Mouse (Mus musculus) hindbrain, postnatal 0 days (tissue): ENCODE results near the gene Abcg5. TPM values are rescaled to one million over a fixed set of nuclear protein-coding genes. Genes with fewer than 3 reads are reported as not detected.

Experiments used
- ATAC-seq: fragments of 200-750 bp; cut with Nextera tagmentation; 2 replicates; pipeline ENCODE4 v1.8.0; 2017; ENCODE audit warnings: mild to moderate bottlenecking, moderate TSS enrichment, moderate library complexity
- DNase-seq: peaks from one replicate; pipeline ENCODE4 v3.0.0-alpha.2; 2015; ENCODE audit warnings: low spot score
- H3K27ac ChIP-seq: fragments of 300-500 bp; sonication (generic); 2 replicates; pipeline ENCODE4 v1.5.1; 2014; ENCODE audit warnings: mild to moderate bottlenecking
- H3K27me3 ChIP-seq: fragments of 300-500 bp; sonication (generic); 2 replicates; pipeline ENCODE4 v1.6.1; 2014; ENCODE audit warnings: low read length, mixed read lengths; ENCODE audit not compliant: insufficient read depth
- H3K36me3 ChIP-seq: fragments of 300-500 bp; sonication (generic); 2 replicates; pipeline ENCODE4 v1.6.1; 2014; ENCODE audit warnings: low read length, mixed read lengths; ENCODE audit not compliant: insufficient read depth
- H3K4me1 ChIP-seq: fragments of 300-500 bp; sonication (generic); 2 replicates; pipeline ENCODE4 v1.6.1; 2014; ENCODE audit warnings: antibody characterized with exemption, low read length, mixed read lengths; ENCODE audit not compliant: insufficient read depth
- H3K4me2 ChIP-seq: fragments of 300-500 bp; sonication (generic); 2 replicates; pipeline ENCODE4 v1.6.1; 2014; ENCODE audit warnings: low read depth, mild to moderate bottlenecking, low read length, moderate library complexity, mixed read lengths
- H3K4me3 ChIP-seq: fragments of 300-500 bp; sonication (generic); 2 replicates; pipeline ENCODE4 v1.5.1; 2014; ENCODE audit warnings: low read length
- H3K9ac ChIP-seq: fragments of 300-500 bp; sonication (generic); replicated peaks from 2 replicates; pipeline ENCODE4 v1.6.1; 2014; ENCODE audit warnings: mild to moderate bottlenecking, low read length, moderate library complexity, mixed read lengths
- H3K9me3 ChIP-seq: fragments of 300-500 bp; sonication (generic); 2 replicates; pipeline ENCODE4 v1.6.1; 2016; ENCODE audit warnings: low read length, mixed read lengths
- CTCF ChIP-seq: IDR thresholded peaks from 2 replicates; pipeline ENCODE4 v1.5.1; 2016; ENCODE audit warnings: antibody characterized with exemption, control low read depth, low read depth
- WGBS: fragments of 180-500 bp; shearing (Covaris S2); extraction: QIAGEN DNeasy Blood & Tissue Kit; methylation state at CpG from one replicate; pipeline ENCODE4 v1.1.7; 2014; 5-methylcytosine and 5-hydroxymethylcytosine counted together
- polyA plus RNA-seq: library from polyadenylated mRNA; unstranded; fragments of >200 nt; fragmentation: Nextera tagmentation; extraction: Ambion mirVana; gene quantifications from 2 replicates; pipeline ENCODE4 v1.2.1, GENCODE M21; 2015
- total RNA-seq: library from RNA; depleted of rRNA; stranded (reverse); fragments of >200 nt; gene quantifications from 2 replicates; pipeline ENCODE4 v1.2.3, GENCODE M21; 2014

Abcg5 gene
- total and polyA plus RNA-seq, 2 experiments from 2014 or later: 1.4 to 2.4 TPM

DNA sequence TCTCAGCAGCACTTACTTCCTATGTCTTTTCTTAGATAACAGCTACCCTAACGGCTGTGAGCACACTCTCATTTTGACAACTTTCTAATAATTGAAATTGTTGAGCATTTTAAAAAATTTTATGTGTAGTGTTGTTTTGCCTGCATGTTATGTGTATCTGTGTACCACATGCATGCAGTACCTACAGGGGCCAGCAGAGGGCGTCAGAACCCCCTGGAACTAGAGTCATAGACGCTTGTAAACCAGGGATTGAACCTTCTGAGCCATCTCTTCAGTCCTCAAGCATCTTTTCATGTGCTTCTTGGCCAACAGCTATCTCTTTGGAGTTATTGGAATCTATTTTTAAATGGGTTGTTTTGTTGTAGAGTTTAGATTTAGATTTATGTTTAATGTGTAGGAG, 40.9 kb downstream of the Abcg5 start:
- Histone ChIP-seq H3K4me1 (no peaks in the 10 kb centered on the region), H3K27me3 (no peaks in the 10 kb centered on the region), H3K9ac (no peak overlapping the region), H3K4me3 (no peak overlapping the region), H3K27ac (no peak overlapping the region), H3K36me3 (no peaks in the 10 kb centered on the region), H3K9me3 (no peaks in the 10 kb centered on the region), H3K4me2 (no peak overlapping the region)
- TF ChIP-seq CTCF: peak; percentile 84
- 38% methylated on average over 3 of the region's 3 CpGs for WGBS
- ATAC-seq: no peak
- peak; percentile 58 for DNase-seq

- H3K9me3 ChIP-seq: no peaks in the 10 kb centered on the region
- H3K36me3 ChIP-seq: no peaks in the 10 kb centered on the region
- H3K27me3 ChIP-seq: no peaks in the 10 kb centered on the region
- TF ChIP-seq CTCF: no peak
- no peak overlapping the region for H3K27ac ChIP-seq
- H3K4me1 ChIP-seq: no peaks in the 10 kb centered on the region
- 54% methylated on average over 10 of the region's 10 CpGs for WGBS
- H3K4me3 ChIP-seq: no peak overlapping the region
- DNase-seq (no peak), ATAC-seq (no peak)
- H3K9ac ChIP-seq: no peak overlapping the region
- H3K4me2 ChIP-seq: no peak overlapping the region
Measured at GRCm38 (mm10) chr17:84639796-84640378, 42.9 kb downstream of the Abcg5 start.

GRCm38 (mm10) chr17:84637971-84638370, 44.8 kb downstream of the Abcg5 start:
- ATAC-seq: no peak

DNA sequence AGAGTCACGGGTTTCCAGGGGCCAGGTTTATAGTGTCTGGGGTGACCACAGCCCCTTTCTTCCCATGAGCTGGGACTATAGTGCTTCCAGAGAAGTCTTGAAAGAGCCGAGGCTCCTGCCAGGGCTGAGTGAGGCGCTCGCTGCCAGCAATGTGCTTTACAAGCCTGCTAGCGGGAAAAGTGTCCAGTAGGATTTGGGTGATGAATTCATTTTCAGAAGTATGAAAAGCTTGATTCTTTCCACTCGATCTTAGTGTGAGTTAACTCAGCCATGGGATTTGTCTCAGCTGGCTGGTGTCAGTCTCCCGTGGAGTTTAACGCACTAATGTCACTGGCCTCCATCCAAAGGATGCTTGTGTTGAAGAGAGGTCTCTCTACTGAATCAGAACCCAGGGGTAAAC, 46.5 kb downstream of the Abcg5 start:
- 36% methylated on average over 8 of the region's 8 CpGs for WGBS
- no peaks in the 10 kb centered on the region for H3K9me3 ChIP-seq
- no peak overlapping the region for H3K9ac ChIP-seq
- no peak for TF ChIP-seq CTCF
- H3K4me2 ChIP-seq: no peak overlapping the region
- H3K4me3 ChIP-seq: no peak overlapping the region
- H3K27me3 ChIP-seq: no peaks in the 10 kb centered on the region
- no peaks in the 10 kb centered on the region; the same call in 1 of the 2 replicates for H3K36me3 ChIP-seq
- peak; percentile 60 for DNase-seq
- H3K27ac ChIP-seq: no peak overlapping the region
- H3K4me1 ChIP-seq: no peaks in the 10 kb centered on the region
- ATAC-seq: no peak

More at GRCm38 (mm10) chr17:84637971-84638370, 44.8 kb downstream of the Abcg5 start:
- DNase-seq: no peak
- Histone ChIP-seq H3K27me3 (no peaks in the 10 kb centered on the region), H3K27ac (no peak overlapping the region), H3K9ac (no peak overlapping the region), H3K4me2 (no peak overlapping the region), H3K4me1 (no peaks in the 10 kb centered on the region), H3K4me3 (no peak overlapping the region), H3K9me3 (no peaks in the 10 kb centered on the region), H3K36me3 (no peaks in the 10 kb centered on the region)
- TF ChIP-seq CTCF: no peak
- WGBS: 94% methylated on average over 6 of the region's 6 CpGs

DNA sequence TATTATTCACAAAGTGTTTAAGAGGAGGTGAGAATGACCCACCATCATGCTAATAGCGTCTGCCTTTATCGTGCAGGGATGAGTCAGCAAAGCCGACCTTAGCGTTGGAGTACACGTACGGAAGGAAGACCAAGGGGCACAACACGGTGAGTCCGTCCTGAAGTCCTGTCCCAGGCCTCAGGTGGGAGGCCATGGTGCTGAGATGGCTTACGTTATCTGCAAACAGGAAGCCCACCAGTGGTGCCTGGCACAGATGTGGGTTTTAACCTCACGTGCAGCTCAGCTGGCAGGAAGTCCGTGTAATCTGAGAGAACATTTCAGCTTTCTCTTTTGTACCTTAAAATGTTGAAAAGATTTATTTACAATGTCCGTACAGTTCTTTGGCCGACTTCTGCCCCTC, 49.4 kb downstream of the Abcg5 start:
- H3K4me2 ChIP-seq: no peak overlapping the region
- H3K27ac ChIP-seq: no peak overlapping the region
- no peaks in the 10 kb centered on the region for H3K4me1 ChIP-seq
- no peak overlapping the region for H3K4me3 ChIP-seq
- ATAC-seq (no peak), DNase-seq (no peak)
- 89% methylated on average over 13 of the region's 13 CpGs for WGBS
- no peak overlapping the region for H3K9ac ChIP-seq
- no peaks in the 10 kb centered on the region for H3K9me3 ChIP-seq
- TF ChIP-seq CTCF: no peak
- H3K36me3 ChIP-seq: no peaks in the 10 kb centered on the region; the same call in 1 of the 2 replicates
- H3K27me3 ChIP-seq: no peaks in the 10 kb centered on the region

- TF ChIP-seq CTCF: no peak
- DNase-seq (no peak), ATAC-seq (no peak)
- Histone ChIP-seq H3K4me3 (no peak overlapping the region), H3K9me3 (no peaks in the 10 kb centered on the region), H3K9ac (no peak overlapping the region), H3K27ac (no peak overlapping the region), H3K27me3 (no peaks in the 10 kb centered on the region), H3K36me3 (no peaks in the 10 kb centered on the region; the same call in 1 of the 2 replicates), H3K4me2 (no peak overlapping the region), H3K4me1 (peaks cover 3% of the 10 kb centered on the region; the same call in 1 of the 2 replicates)
- 90% methylated on average over 6 of the region's 6 CpGs for WGBS
Measured at GRCm38 (mm10) chr17:84631836-84632235, 51.0 kb downstream of the Abcg5 start.

GRCm38 (mm10) chr17:84628611-84629010, 54.2 kb downstream of the Abcg5 start:
- WGBS: 85% methylated on average over 9 of the region's 9 CpGs
- no peak for TF ChIP-seq CTCF

More at GRCm38 (mm10) chr17:84628611-84629010, 54.2 kb downstream of the Abcg5 start:
- Histone ChIP-seq H3K4me2 (no peak overlapping the region), H3K9me3 (no peaks in the 10 kb centered on the region), H3K27me3 (no peaks in the 10 kb centered on the region), H3K27ac (no peak overlapping the region), H3K9ac (no peak overlapping the region), H3K4me3 (no peak overlapping the region), H3K36me3 (no peaks in the 10 kb centered on the region; the same call in 1 of the 2 replicates), H3K4me1 (peaks cover 5% of the 10 kb centered on the region; the same call in 1 of the 2 replicates)
- DNase-seq (no peak), ATAC-seq (no peak)
